Mouse (Mus musculus) adrenal gland, postnatal 4 days (tissue): Measurements from ENCODE around the gene Spata4. TPM values are rescaled to one million over a fixed set of nuclear protein-coding genes. Genes with fewer than 3 reads are reported as not detected.

ENCODE experiments used
- total RNA-seq, 2 experiments: library from RNA; stranded (reverse); gene quantifications; 2 replicates each; pipeline ENCODE4 v1.2.3; 2021

Spata4 gene
- total RNA-seq, 2 experiments from 2014 or later = 0.28 TPM; not detected in 1

Other genes starting within 250 kb of the Spata4 start
- 1 to 10 TPM; 1.3 to 5.0 TPM for gene Asb5, start 71.2 kb upstream of the Spata4 start, total RNA-seq
- 10 to 100 TPM; 55.4 to 57.6 TPM for gene Spcs3, start 70.8 kb upstream of the Spata4 start, total RNA-seq